Mouse (Mus musculus): ENCODE results near the gene Mtmr14. TPM values are rescaled to one million over a fixed set of nuclear protein-coding genes. Genes with fewer than 3 reads are reported as not detected.

Mtmr14 gene
- polyA plus RNA-seq, 1 experiment: 29.8 TPM

GRCm38 (mm10) chr6:113306322-113306985, 68.8 kb downstream of the Mtmr14 start:
- TF ChIP-seq POLR2A (IDR thresholded peaks at IDR 0.05; ENCODE audit: control insufficient read depth, low read depth, low read length) (no peak), CTCF (IDR thresholded peaks at IDR 0.05; ENCODE audit: control insufficient read depth, insufficient read depth, insufficient replicate concordance, low read depth, low read length) (no peak)
- H3K27me3 ChIP-seq (ENCODE audit: control insufficient read depth, insufficient read depth, low read length): no peaks in the 10 kb centered on the region
- H3K4me1 ChIP-seq (ENCODE audit: control insufficient read depth, insufficient read depth, low read length): peaks cover 2% of the 10 kb centered on the region; the same call in 1 of the 2 replicates
- H3K36me3 ChIP-seq (ENCODE audit: control insufficient read depth, insufficient read depth, low read length): no peaks in the 10 kb centered on the region
- peak overlapping the region; percentile 98 for H3K4me3 ChIP-seq (ENCODE audit: control insufficient read depth, low read depth, low read length)
- H3K27ac ChIP-seq (ENCODE audit: control insufficient read depth, insufficient read depth, low read depth, low read length): peak overlapping the region; percentile 100

DNA sequence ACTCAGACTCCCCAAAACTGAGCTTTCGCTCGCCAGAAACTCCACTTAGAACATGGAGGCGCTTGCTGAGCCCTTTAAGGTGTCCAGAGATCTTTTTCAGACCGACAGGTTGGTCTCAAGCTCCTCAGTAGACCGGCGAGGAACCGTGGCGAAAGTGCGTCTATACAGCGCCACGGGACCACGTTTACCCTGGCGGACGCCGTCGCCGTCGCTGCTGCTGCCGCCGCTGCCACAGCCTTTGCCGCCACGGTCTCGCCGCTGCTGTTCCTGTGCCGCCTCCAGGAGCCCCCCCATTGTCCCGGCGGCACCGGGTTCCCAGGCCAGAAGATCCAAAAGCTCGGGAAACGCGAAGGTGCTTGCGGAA, 69.3 kb downstream of the Mtmr14 start, which contains the start of gene Brpf1:
Brpf1 (plus strand) TSS at position 152 of the 364 bp plus-strand sequence.
- Histone ChIP-seq H3K36me3 (ENCODE audit: control insufficient read depth, insufficient read depth, low read length) (no peaks in the 10 kb centered on the region), H3K27ac (ENCODE audit: control insufficient read depth, insufficient read depth, low read depth, low read length) (peak within 1 kb of the TSS; percentile 100)
- TF ChIP-seq POLR2A (IDR thresholded peaks at IDR 0.05; ENCODE audit: control insufficient read depth, low read depth, low read length) (peak; percentile 57), CTCF (IDR thresholded peaks at IDR 0.05; ENCODE audit: control insufficient read depth, insufficient read depth, insufficient replicate concordance, low read depth, low read length) (no peak)

DNA sequence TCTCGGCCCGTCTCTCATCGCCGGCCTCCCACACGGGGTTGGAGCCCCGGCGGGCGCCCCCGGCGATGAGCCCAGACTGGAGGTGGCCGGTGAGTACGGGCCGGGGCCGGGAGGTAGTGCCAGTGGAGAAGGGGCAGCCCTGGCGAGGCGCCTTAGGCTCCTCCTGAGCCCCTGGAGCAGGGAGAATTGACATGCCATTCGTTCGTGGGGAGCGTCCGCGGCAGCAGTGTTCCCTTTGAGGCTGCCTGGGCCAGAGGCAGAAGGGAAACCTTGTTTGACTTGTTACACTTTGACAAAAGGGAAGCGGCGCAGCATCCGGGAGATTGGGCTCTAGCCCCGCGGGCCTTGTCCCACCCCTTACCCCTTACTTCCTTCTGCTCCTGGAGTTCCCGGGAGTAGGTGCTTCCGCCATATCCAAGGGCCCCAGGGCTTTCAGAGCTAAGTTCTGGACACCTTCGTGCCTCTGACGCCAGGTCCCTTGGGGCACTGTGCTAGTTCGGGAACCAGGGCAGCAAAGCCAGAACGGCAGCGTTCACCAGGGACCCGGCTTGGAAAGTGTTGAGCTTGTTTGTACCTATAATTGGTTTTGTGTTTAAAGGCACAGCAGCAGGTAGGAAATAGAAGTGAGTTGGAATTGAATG, 70.0 kb downstream of the Mtmr14 start:
- no peaks in the 10 kb centered on the region for H3K36me3 ChIP-seq (ENCODE audit: control insufficient read depth, insufficient read depth, low read length)
- no peaks in the 10 kb centered on the region for H3K27me3 ChIP-seq (ENCODE audit: control insufficient read depth, insufficient read depth, low read length)
- H3K4me3 ChIP-seq (ENCODE audit: control insufficient read depth, low read depth, low read length): peak overlapping the region; percentile 98
- TF ChIP-seq CTCF (IDR thresholded peaks at IDR 0.05; ENCODE audit: control insufficient read depth, insufficient read depth, insufficient replicate concordance, low read depth, low read length) (no peak), POLR2A (IDR thresholded peaks at IDR 0.05; ENCODE audit: control insufficient read depth, low read depth, low read length) (no peak)
- peaks cover 2% of the 10 kb centered on the region; the same call in 1 of the 2 replicates for H3K4me1 ChIP-seq (ENCODE audit: control insufficient read depth, insufficient read depth, low read length)
- peak overlapping the region; percentile 100 for H3K27ac ChIP-seq (ENCODE audit: control insufficient read depth, insufficient read depth, low read depth, low read length)

More for the DNA sequence above, 69.3 kb downstream of the Mtmr14 start, which contains the start of gene Brpf1:
- Histone ChIP-seq H3K27me3 (ENCODE audit: control insufficient read depth, insufficient read depth, low read length) (no peaks in the 10 kb centered on the region), H3K4me3 (ENCODE audit: control insufficient read depth, low read depth, low read length) (peak within 1 kb of the TSS; percentile 98), H3K4me1 (ENCODE audit: control insufficient read depth, insufficient read depth, low read length) (peaks cover 2% of the 10 kb centered on the region; the same call in 1 of the 2 replicates)

- Histone ChIP-seq H3K27ac (ENCODE audit: control insufficient read depth, insufficient read depth, low read depth, low read length) (peak overlapping the region; percentile 33; the same call in 1 of the 2 replicates), H3K4me1 (ENCODE audit: control insufficient read depth, insufficient read depth, low read length) (peaks cover 2% of the 10 kb centered on the region; the same call in 1 of the 2 replicates), H3K36me3 (ENCODE audit: control insufficient read depth, insufficient read depth, low read length) (no peaks in the 10 kb centered on the region), H3K27me3 (ENCODE audit: control insufficient read depth, insufficient read depth, low read length) (no peaks in the 10 kb centered on the region), H3K4me3 (ENCODE audit: control insufficient read depth, low read depth, low read length) (peak overlapping the region; percentile 98)
- TF ChIP-seq POLR2A (IDR thresholded peaks at IDR 0.05; ENCODE audit: control insufficient read depth, low read depth, low read length) (no peak), CTCF (IDR thresholded peaks at IDR 0.05; ENCODE audit: control insufficient read depth, insufficient read depth, insufficient replicate concordance, low read depth, low read length) (no peak)
Measured at GRCm38 (mm10) chr6:113308141-113308540, 70.5 kb downstream of the Mtmr14 start.

GRCm38 (mm10) chr6:113315972-113316371, 78.3 kb downstream of the Mtmr14 start:
- Histone ChIP-seq H3K4me1 (ENCODE audit: control insufficient read depth, insufficient read depth, low read length) (no peaks in the 10 kb centered on the region), H3K4me3 (ENCODE audit: control insufficient read depth, low read depth, low read length) (no peak overlapping the region), H3K27me3 (ENCODE audit: control insufficient read depth, insufficient read depth, low read length) (no peaks in the 10 kb centered on the region), H3K36me3 (ENCODE audit: control insufficient read depth, insufficient read depth, low read length) (peaks cover 7% of the 10 kb centered on the region), H3K27ac (ENCODE audit: control insufficient read depth, insufficient read depth, low read depth, low read length) (no peak overlapping the region)
- TF ChIP-seq CTCF (IDR thresholded peaks at IDR 0.05; ENCODE audit: control insufficient read depth, insufficient read depth, insufficient replicate concordance, low read depth, low read length) (no peak), POLR2A (IDR thresholded peaks at IDR 0.05; ENCODE audit: control insufficient read depth, low read depth, low read length) (no peak)

GRCm38 (mm10) chr6:113326533-113327315, 89.1 kb downstream of the Mtmr14 start, which contains the start of gene Ogg1:
Gene Ogg1 (plus strand): TSS chr6:113326972.
- peak within 1 kb of the TSS; percentile 97 for H3K27ac ChIP-seq (ENCODE audit: control insufficient read depth, insufficient read depth, low read depth, low read length)
- no peaks in the 10 kb centered on the region; the same call in 1 of the 2 replicates for H3K4me1 ChIP-seq (ENCODE audit: control insufficient read depth, insufficient read depth, low read length)
- TF ChIP-seq CTCF (IDR thresholded peaks at IDR 0.05; ENCODE audit: control insufficient read depth, insufficient read depth, insufficient replicate concordance, low read depth, low read length) (no peak), POLR2A (IDR thresholded peaks at IDR 0.05; ENCODE audit: control insufficient read depth, low read depth, low read length) (peak; percentile 97)
- peak within 1 kb of the TSS; percentile 95 for H3K4me3 ChIP-seq (ENCODE audit: control insufficient read depth, low read depth, low read length)
- H3K36me3 ChIP-seq (ENCODE audit: control insufficient read depth, insufficient read depth, low read length): no peaks in the 10 kb centered on the region; the same call in 1 of the 2 replicates
- H3K27me3 ChIP-seq (ENCODE audit: control insufficient read depth, insufficient read depth, low read length): no peaks in the 10 kb centered on the region
